Mouse (Mus musculus) embryonic facial prominence, embryonic 14.5 days (tissue): Measurements from ENCODE around the gene Hormad2. TPM values are rescaled to one million over a fixed set of nuclear protein-coding genes. Genes with fewer than 3 reads are reported as not detected.

Experiments used
- ATAC-seq: fragments of 200-750 bp; cut with Nextera tagmentation; 2 replicates; pipeline ENCODE4 v1.8.0; 2017; ENCODE audit warnings: low read depth, moderate number of reproducible peaks, moderate TSS enrichment
- DNase-seq: peaks from one replicate; pipeline ENCODE4 v3.0.0-alpha.2; 2015; ENCODE audit warnings: low spot score
- H3K27ac ChIP-seq: fragments of 300-500 bp; sonication (generic); replicated peaks from 2 replicates; pipeline ENCODE4 v1.5.1; 2014; ENCODE audit warnings: low read depth, mild to moderate bottlenecking, low read length, moderate library complexity
- H3K27me3 ChIP-seq: fragments of 300-500 bp; sonication (generic); replicated peaks from 2 replicates; pipeline ENCODE4 v1.6.1; 2014; ENCODE audit warnings: low read length; ENCODE audit not compliant: control insufficient read depth, insufficient read depth
- H3K36me3 ChIP-seq: fragments of 300-500 bp; sonication (generic); 2 replicates; pipeline ENCODE4 v1.6.1; 2014; ENCODE audit warnings: low read length, mixed read lengths; ENCODE audit not compliant: control insufficient read depth, insufficient read depth
- H3K4me1 ChIP-seq: fragments of 300-500 bp; sonication (generic); 2 replicates; pipeline ENCODE4 v1.6.1; 2014; ENCODE audit warnings: antibody characterized with exemption, low read length; ENCODE audit not compliant: control insufficient read depth, insufficient read depth
- H3K4me2 ChIP-seq: fragments of 300-500 bp; sonication (generic); 2 replicates; pipeline ENCODE4 v1.6.1; 2014; ENCODE audit warnings: low read depth, mild to moderate bottlenecking, low read length, moderate library complexity, mixed read lengths
- H3K4me3 ChIP-seq: fragments of 300-500 bp; sonication (generic); 2 replicates; pipeline ENCODE4 v1.5.1; 2014; ENCODE audit warnings: low read depth, mild to moderate bottlenecking, low read length
- H3K9ac ChIP-seq: fragments of 300-500 bp; sonication (generic); 2 replicates; pipeline ENCODE4 v1.6.1; 2014; ENCODE audit warnings: low read depth, mild to moderate bottlenecking, low read length, moderate library complexity, mixed read lengths
- H3K9me3 ChIP-seq: fragments of 300-500 bp; sonication (generic); 2 replicates; pipeline ENCODE4 v1.6.1; 2016; ENCODE audit warnings: low read length; ENCODE audit not compliant: control insufficient read depth
- WGBS: fragments of 180-500 bp; shearing (Covaris S2); extraction: QIAGEN DNeasy Blood & Tissue Kit; methylation state at CpG from one replicate; pipeline ENCODE4 v1.1.7; 2014; 5-methylcytosine and 5-hydroxymethylcytosine counted together
- polyA plus RNA-seq: library from polyadenylated mRNA; unstranded; fragments of >200 nt; fragmentation: Nextera tagmentation; extraction: Ambion mirVana; gene quantifications from 2 replicates; pipeline ENCODE4 v1.2.1, GENCODE M21; 2014

The Hormad2 gene
- polyA plus RNA-seq, 1 experiment from 2014 or later, result 0.22 TPM

DNA sequence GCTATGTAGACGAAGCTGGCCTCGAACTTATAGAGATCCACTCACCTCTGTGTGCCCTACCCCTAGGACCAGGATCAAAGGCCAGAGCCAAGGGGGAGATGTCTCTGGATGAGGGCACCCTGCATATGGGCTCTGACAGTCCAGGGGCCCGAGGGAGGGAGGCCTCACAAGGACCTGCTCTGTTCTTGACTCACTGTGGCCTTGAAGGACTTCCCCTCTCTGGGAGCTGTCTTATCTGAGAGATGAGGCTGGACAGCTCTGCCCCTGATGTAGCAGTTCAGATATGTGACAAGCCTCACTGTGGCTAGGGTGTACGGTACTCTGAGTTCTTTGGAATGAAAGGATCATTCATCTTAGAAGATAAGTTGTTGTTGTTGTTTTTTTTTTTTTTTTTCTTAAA lies 131.3 kb downstream of the Hormad2 start:
- Histone ChIP-seq H3K4me3 (no peak overlapping the region), H3K9ac (no peak overlapping the region), H3K4me2 (no peak overlapping the region), H3K4me1 (peaks cover 29% of the 10 kb centered on the region), H3K9me3 (no peaks in the 10 kb centered on the region), H3K27ac (peak overlapping the region; percentile 90), H3K36me3 (no peaks in the 10 kb centered on the region), H3K27me3 (no peaks in the 10 kb centered on the region; the same call in 1 of the 2 replicates)
- ATAC-seq, result no peak
- DNase-seq, result no peak
- WGBS, result 69% methylated on average over 4 of the region's 4 CpGs

DNA sequence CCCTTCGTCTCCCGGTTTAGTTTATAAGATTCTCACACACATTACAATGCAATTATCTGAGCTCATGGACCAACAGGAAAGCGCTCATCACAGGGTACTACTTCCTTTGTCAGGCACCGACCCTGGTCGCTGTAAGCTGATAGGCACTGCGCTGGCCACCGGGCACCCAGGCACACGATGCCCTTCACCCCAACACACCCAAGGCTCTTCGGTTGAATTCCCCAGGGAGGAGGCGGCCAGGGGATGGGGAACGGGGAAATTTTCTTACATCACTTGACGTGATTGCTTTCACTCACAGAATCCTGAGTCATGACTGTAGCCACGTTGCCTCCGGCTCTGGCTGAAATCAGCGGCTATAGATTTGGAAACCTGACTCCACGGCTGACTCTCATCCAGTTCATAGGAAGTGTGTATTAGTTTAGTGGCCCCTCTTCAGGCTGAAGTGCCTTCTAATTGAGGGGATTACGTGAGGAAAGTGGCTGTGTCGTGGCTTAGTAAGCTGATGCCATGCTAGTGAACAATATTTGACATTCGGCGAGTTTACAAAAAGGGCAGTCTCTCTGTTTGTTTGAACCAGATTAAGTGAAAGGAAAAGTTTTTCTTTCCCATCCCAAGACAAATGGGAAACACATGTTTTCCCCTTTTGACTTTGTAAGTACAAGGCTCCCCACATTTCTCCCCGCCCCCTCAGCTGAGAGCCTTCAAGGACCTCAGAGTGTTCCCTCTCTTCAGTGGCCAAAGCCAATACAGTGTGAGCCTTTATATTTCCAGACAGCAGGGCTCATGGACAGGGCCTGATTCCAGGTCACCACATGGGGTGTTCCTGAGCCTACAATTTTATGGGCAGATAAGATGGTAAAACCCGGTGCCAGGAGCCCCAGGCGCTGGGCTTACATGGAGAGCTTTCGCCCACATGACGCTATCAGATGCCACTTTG lies 132.1 kb downstream of the Hormad2 start:
- peak overlapping the region; percentile 7; the same call in 1 of the 2 replicates for H3K4me3 ChIP-seq
- peak overlapping the region; percentile 30; the same call in 1 of the 2 replicates for H3K9ac ChIP-seq
- no peaks in the 10 kb centered on the region for H3K36me3 ChIP-seq
- no peaks in the 10 kb centered on the region for H3K9me3 ChIP-seq
- peaks cover 29% of the 10 kb centered on the region for H3K4me1 ChIP-seq
- 15% methylated on average over 24 of the region's 25 CpGs for WGBS
- peak; percentile 85 for ATAC-seq
- peak; percentile 94 for DNase-seq
- peak overlapping the region; percentile 46 for H3K4me2 ChIP-seq
- H3K27ac ChIP-seq, result peak overlapping the region; percentile 90
- no peaks in the 10 kb centered on the region; the same call in 1 of the 2 replicates for H3K27me3 ChIP-seq

DNA sequence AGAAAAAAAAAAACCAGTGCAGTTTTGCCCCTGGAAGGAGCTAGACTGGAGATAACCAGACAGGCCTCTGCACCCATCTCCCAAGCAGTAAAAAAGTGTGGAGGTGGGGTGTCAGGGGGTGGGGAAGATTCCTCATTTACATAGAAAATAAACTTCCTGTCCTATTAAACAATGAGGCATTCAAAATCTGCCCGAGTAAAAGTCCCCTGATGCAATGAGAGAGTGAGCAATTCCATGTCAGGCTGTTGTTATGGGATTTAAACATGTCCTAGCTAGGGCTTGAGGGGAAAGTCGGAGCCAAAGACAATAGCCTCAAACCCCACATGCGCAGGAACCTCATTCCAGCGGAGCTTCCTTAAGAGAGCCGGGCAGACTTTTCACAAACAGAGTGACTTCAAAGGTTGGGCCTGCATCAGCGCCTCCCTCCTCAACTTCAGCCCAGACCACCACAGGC lies 132.8 kb downstream of the Hormad2 start:
- no peaks in the 10 kb centered on the region; the same call in 1 of the 2 replicates for H3K27me3 ChIP-seq
- H3K9ac ChIP-seq, result peak overlapping the region; percentile 30; the same call in 1 of the 2 replicates
- peaks cover 33% of the 10 kb centered on the region for H3K4me1 ChIP-seq
- no peaks in the 10 kb centered on the region for H3K36me3 ChIP-seq
- ATAC-seq (no peak; the same call in 1 of the 2 replicates), DNase-seq (peak; percentile 82)
- WGBS, result 4% methylated on average over 6 of the region's 6 CpGs
- H3K27ac ChIP-seq, result peak overlapping the region; percentile 90
- peak overlapping the region; percentile 46 for H3K4me2 ChIP-seq
- H3K9me3 ChIP-seq, result no peaks in the 10 kb centered on the region
- no peak overlapping the region for H3K4me3 ChIP-seq

DNA sequence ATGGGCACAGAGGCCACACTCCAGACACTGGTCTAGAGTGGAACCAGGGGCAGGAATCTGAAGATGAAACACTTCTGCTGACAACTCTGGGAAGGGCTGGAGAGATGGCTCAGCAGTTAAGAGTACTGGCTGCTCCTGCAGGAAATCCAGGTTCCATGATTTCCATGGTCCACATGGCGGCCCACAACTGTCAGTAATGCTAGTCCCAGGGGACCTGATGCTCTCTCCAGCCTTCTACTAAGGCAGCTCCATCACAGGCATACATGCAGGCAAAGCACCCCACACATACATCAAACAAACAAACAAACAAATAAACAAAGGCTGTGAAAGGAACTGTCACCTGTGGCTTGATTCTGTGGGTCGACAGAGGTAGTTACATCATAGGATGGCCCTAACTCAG lies 134.8 kb downstream of the Hormad2 start:
- H3K4me3 ChIP-seq, result no peak overlapping the region
- peaks cover 40% of the 10 kb centered on the region for H3K4me1 ChIP-seq
- no peak overlapping the region for H3K4me2 ChIP-seq
- no peaks in the 10 kb centered on the region; the same call in 1 of the 2 replicates for H3K27me3 ChIP-seq
- H3K27ac ChIP-seq, result no peak overlapping the region
- no peaks in the 10 kb centered on the region for H3K36me3 ChIP-seq
- ATAC-seq (no peak), DNase-seq (no peak)
- WGBS, result 61% methylated on average over 2 of the region's 2 CpGs
- H3K9ac ChIP-seq, result no peak overlapping the region
- H3K9me3 ChIP-seq, result no peaks in the 10 kb centered on the region

DNA sequence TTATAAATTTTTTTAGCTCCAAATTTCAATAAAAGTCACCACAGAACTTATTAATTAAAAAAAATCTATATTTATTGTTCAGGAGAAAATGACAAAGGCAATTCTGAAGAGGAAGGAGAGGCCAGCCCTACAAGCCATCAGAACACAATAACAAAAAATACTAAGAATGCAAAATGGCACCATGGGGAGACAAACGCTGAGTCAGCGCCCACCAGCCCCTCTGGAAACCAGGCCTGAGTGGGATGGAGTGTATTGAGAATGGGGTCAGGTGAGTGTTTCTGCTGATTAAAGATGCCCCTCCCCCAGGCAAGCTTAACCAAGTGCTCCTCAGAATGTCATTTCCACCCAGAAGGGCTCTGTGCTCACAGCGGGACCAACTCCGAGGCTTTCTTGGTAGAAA lies 135.8 kb downstream of the Hormad2 start:
- H3K27ac ChIP-seq, result no peak overlapping the region
- H3K9me3 ChIP-seq, result no peaks in the 10 kb centered on the region
- no peaks in the 10 kb centered on the region for H3K36me3 ChIP-seq
- WGBS, result 74% methylated on average over 4 of the region's 4 CpGs
- no peaks in the 10 kb centered on the region; the same call in 1 of the 2 replicates for H3K27me3 ChIP-seq
- H3K4me2 ChIP-seq, result no peak overlapping the region
- peaks cover 36% of the 10 kb centered on the region for H3K4me1 ChIP-seq
- DNase-seq (no peak), ATAC-seq (no peak)
- H3K4me3 ChIP-seq, result no peak overlapping the region
- no peak overlapping the region for H3K9ac ChIP-seq

DNA sequence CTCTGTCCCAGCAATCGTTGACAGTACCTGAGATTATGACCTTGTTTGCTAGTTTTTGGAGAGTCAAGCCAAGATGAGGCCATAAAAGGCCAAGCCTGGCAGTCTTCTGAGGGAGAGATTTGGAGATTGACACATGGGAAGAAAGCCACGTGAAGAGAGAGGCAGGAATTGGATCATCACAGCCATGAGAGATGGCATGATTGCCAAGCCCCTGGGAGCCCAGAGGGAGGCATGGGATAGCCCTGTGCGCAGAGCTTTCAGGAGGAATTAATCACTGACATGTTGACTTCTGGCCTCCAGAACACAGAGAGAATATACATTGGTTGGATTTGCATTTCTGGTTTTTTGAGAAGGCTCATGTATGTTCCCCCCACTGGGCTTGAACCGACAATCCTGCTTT lies 136.7 kb downstream of the Hormad2 start:
- no peak for DNase-seq
- Histone ChIP-seq H3K36me3 (no peaks in the 10 kb centered on the region), H3K27me3 (no peaks in the 10 kb centered on the region; the same call in 1 of the 2 replicates), H3K27ac (no peak overlapping the region), H3K4me1 (peaks cover 38% of the 10 kb centered on the region), H3K9ac (no peak overlapping the region), H3K4me2 (no peak overlapping the region), H3K4me3 (no peak overlapping the region), H3K9me3 (no peaks in the 10 kb centered on the region)
- ATAC-seq, result no peak
- WGBS, result 78% methylated on average over 4 of the region's 4 CpGs

DNA sequence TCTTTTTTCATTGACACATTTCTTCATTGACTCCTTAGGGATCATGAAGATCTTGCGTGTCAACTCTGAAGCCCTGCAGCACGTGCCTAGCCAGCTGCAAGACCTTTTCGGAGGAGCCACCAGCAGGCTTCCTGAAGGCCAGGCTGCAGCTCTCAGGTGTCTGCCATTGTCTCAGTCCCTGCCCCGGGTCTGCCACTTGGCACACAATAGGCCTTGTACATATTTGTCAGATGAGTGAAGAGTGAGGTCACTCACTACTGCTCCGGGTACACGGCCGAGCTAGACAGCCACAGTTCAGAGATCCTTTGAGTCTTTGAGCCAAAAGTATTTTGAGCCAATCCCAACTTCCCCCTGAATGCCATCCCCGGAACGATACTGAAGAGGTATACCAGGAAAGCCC lies 137.9 kb downstream of the Hormad2 start:
- H3K4me2 ChIP-seq, result no peak overlapping the region
- peaks cover 28% of the 10 kb centered on the region for H3K4me1 ChIP-seq
- ATAC-seq (peak; percentile 9; the same call in 1 of the 2 replicates), DNase-seq (no peak)
- peak overlapping the region; percentile 61 for H3K27ac ChIP-seq
- H3K27me3 ChIP-seq, result no peaks in the 10 kb centered on the region; the same call in 1 of the 2 replicates
- no peak overlapping the region for H3K9ac ChIP-seq
- H3K36me3 ChIP-seq, result no peaks in the 10 kb centered on the region
- 28% methylated on average over 9 of the region's 9 CpGs for WGBS
- H3K4me3 ChIP-seq, result no peak overlapping the region
- H3K9me3 ChIP-seq, result no peaks in the 10 kb centered on the region

DNA sequence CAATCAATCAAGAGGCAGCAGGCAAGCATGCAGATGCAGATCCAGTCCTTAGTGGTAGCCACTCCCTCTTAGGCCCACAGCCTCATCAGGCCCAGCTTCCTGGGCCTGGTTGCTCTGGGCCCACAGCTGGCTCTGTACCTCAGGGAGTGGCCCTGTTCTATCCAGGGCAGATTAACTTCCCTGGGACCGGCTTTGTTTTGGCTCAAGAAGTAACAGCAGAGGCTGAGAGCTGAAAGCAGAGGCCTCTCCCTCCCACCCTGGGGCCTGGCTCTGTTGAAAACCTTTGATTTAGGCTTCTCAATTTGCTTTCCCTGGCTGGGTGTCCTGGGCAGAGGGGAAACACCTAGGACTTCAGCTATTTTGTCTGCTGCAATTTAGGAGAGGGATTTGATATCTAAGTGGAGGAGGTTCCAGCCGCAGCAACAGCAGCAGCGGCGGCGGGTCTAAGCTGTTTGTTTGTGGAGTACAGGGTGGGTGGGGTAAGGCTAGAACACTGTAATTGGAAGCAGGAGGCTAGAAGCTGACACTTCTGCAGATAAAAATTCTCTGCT lies 138.5 kb downstream of the Hormad2 start:
- H3K36me3 ChIP-seq, result no peaks in the 10 kb centered on the region
- ATAC-seq (peak; percentile 61), DNase-seq (peak; percentile 77)
- WGBS, result 9% methylated on average over 5 of the region's 5 CpGs
- H3K9ac ChIP-seq, result no peak overlapping the region
- H3K4me2 ChIP-seq, result 0 out of 2 replicates have a peak overlapping the region, but pooled peaks have one; percentile 2
- no peaks in the 10 kb centered on the region for H3K9me3 ChIP-seq
- no peaks in the 10 kb centered on the region; the same call in 1 of the 2 replicates for H3K27me3 ChIP-seq
- H3K4me3 ChIP-seq, result no peak overlapping the region
- H3K27ac ChIP-seq, result peak overlapping the region; percentile 61
- H3K4me1 ChIP-seq, result peaks cover 26% of the 10 kb centered on the region
